Mouse (Mus musculus) kidney, adult 2 months (tissue): ENCODE results near the gene Acsf3. TPM values are rescaled to one million over a fixed set of nuclear protein-coding genes. Genes with fewer than 3 reads are reported as not detected.

ENCODE experiments used
- DNase-seq: peaks from one replicate; pipeline ENCODE4 v3.0.0; 2021
- H3K27ac ChIP-seq: fragments of 200-500 bp; 2 replicates; pipeline ENCODE4 v1.5.1; 2012; ENCODE audit warnings: low read depth, low read length, control low read depth, inconsistent platforms; ENCODE audit not compliant: insufficient read depth
- H3K27me3 ChIP-seq: fragments of 200-500 bp; replicated peaks from 2 replicates; pipeline ENCODE4 v1.6.1; 2012; ENCODE audit warnings: mild to moderate bottlenecking, moderate library complexity, low read length, inconsistent platforms; ENCODE audit not compliant: control insufficient read depth, insufficient read depth
- H3K36me3 ChIP-seq: fragments of 200-500 bp; 2 replicates; pipeline ENCODE4 v1.6.1; 2012; ENCODE audit warnings: mild to moderate bottlenecking, moderate library complexity, low read length, inconsistent platforms; ENCODE audit not compliant: control insufficient read depth, insufficient read depth
- H3K4me1 ChIP-seq: fragments of 200-500 bp; 2 replicates; pipeline ENCODE4 v1.6.1; 2011; ENCODE audit warnings: low read length; ENCODE audit not compliant: control insufficient read depth, insufficient read depth
- H3K4me3 ChIP-seq: fragments of 200-500 bp; 2 replicates; pipeline ENCODE4 v1.5.1; 2011; ENCODE audit warnings: mild to moderate bottlenecking, low read depth, low read length, control low read depth; ENCODE audit not compliant: insufficient read depth
- CTCF ChIP-seq: fragments of 200-500 bp; conservative IDR thresholded peaks from 2 replicates; pipeline ENCODE4 v1.5.1; 2011; ENCODE audit warnings: low read depth, mild to moderate bottlenecking, control low read depth, low read length, moderate library complexity, mixed read lengths; ENCODE audit not compliant: insufficient read depth, insufficient read length
- POLR2A ChIP-seq: fragments of 200-500 bp; IDR thresholded peaks from one replicate; pipeline ENCODE4 v1.6.1; 2011; ENCODE audit warnings: low read depth, low read length, control low read depth
- WGBS: fragments of 180-500 bp; shearing (Covaris S2); methylation state at CpG from one replicate; pipeline ENCODE4 v1.1.7; 2018; 5-methylcytosine and 5-hydroxymethylcytosine counted together
- polyA plus RNA-seq: library from polyadenylated mRNA; depleted of rRNA; stranded (reverse); fragments of >200 nt; gene quantifications from 2 replicates; pipeline ENCODE4 v1.2.3, GENCODE M21; 2012

Acsf3 gene
- polyA plus RNA-seq, 1 experiment, result 73.9 TPM

DNA sequence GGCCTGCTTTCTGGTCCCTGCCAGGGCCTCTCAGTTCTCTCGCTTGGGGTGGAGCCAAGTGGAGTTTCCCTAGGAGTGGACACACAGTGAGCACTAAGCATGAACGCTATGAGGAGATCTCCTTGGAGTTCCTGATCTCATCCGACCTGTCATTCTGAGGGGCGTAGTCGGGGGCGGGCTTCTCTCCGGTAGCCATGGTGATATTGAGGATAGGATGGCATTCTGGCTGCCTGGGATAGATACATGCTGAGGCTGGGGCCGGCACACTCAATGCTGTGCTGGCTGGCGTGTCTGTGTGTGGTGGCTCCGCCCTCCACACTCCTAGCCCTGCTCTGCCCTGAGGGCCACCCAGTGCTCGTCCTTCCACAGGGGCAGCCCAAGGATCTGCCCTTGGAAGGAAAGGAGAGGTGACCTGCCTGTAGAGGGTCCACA lies 78.1 kb downstream of the Acsf3 start:
- H3K27ac ChIP-seq, result no peak overlapping the region
- no peak for DNase-seq
- H3K4me1 ChIP-seq, result no peaks in the 10 kb centered on the region
- no peak for TF ChIP-seq POLR2A
- no peak for TF ChIP-seq CTCF
- H3K36me3 ChIP-seq, result no peaks in the 10 kb centered on the region
- WGBS, result 30% methylated on average over 11 of the region's 11 CpGs
- H3K27me3 ChIP-seq, result no peaks in the 10 kb centered on the region
- no peak overlapping the region for H3K4me3 ChIP-seq

- TF ChIP-seq POLR2A (no peak), CTCF (no peak)
Measured at GRCm38 (mm10) chr8:122854388-122854787, 79.1 kb downstream of the Acsf3 start.

GRCm38 (mm10) chr8:122855123-122855522 lies 79.8 kb downstream of the Acsf3 start:
- Histone ChIP-seq H3K36me3 (no peaks in the 10 kb centered on the region), H3K27me3 (no peaks in the 10 kb centered on the region), H3K4me1 (no peaks in the 10 kb centered on the region), H3K4me3 (no peak overlapping the region), H3K27ac (no peak overlapping the region)
- no peak for TF ChIP-seq POLR2A
- no peak for TF ChIP-seq CTCF
- WGBS, result 70% methylated on average over 4 of the region's 4 CpGs
- DNase-seq, result no peak

More at GRCm38 (mm10) chr8:122854388-122854787, 79.1 kb downstream of the Acsf3 start:
- WGBS, result 81% methylated on average over 7 of the region's 7 CpGs
- H3K27me3 ChIP-seq, result no peaks in the 10 kb centered on the region
- DNase-seq, result no peak
- no peak overlapping the region for H3K4me3 ChIP-seq
- H3K36me3 ChIP-seq, result no peaks in the 10 kb centered on the region
- no peak overlapping the region for H3K27ac ChIP-seq
- H3K4me1 ChIP-seq, result no peaks in the 10 kb centered on the region

DNA sequence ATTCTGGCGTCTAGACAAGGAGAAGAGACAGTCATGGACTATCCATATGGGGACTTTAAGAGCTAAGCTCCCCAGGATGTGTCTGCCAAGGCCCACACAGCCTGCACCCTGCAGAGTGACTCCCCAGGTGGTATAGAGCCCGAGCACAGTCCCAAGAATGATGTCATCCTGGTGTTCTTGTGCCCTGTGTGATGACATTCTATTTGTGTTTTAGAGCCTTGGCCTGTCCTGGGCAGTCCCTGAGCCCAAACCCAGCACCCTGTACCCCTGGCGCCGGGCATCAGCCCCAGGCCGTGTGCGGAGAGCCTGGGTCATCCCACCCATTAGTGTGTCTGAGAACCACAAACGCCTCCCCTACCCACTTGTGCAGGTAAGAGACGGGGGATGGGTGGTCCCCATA lies 81.0 kb downstream of the Acsf3 start:
- TF ChIP-seq POLR2A (no peak), CTCF (no peak)
- no peak for DNase-seq
- Histone ChIP-seq H3K4me3 (no peak overlapping the region), H3K27me3 (no peaks in the 10 kb centered on the region), H3K4me1 (no peaks in the 10 kb centered on the region), H3K27ac (no peak overlapping the region), H3K36me3 (no peaks in the 10 kb centered on the region)
- 83% methylated on average over 8 of the region's 8 CpGs for WGBS

DNA sequence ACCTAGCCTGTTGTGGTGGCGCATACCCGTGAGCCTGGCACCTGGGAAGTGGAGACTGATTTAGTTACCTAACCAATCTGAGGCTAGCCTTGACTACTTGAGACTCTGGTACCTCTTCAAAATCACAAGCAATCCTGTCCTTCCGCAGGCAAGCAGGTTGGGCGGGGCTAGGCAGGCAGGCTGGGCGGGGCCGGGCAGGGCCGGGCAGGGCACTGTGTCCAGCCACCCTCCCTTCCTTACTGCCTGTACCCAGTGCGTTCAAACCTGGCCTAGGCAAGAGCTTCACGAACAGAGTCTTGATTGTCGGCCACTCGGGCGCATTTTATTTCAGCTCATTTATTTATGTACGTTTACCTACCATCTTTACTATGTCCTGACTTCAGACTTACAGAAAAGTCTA lies 84.6 kb downstream of the Acsf3 start:
- no peaks in the 10 kb centered on the region for H3K36me3 ChIP-seq
- no peak for DNase-seq
- H3K27me3 ChIP-seq, result no peaks in the 10 kb centered on the region
- no peak overlapping the region for H3K27ac ChIP-seq
- TF ChIP-seq POLR2A (no peak), CTCF (no peak)
- H3K4me3 ChIP-seq, result no peak overlapping the region
- WGBS, result 48% methylated on average over 13 of the region's 13 CpGs
- H3K4me1 ChIP-seq, result no peaks in the 10 kb centered on the region

- Histone ChIP-seq H3K4me3 (no peak overlapping the region), H3K27ac (no peak overlapping the region), H3K36me3 (no peaks in the 10 kb centered on the region), H3K4me1 (no peaks in the 10 kb centered on the region), H3K27me3 (no peaks in the 10 kb centered on the region)
- no peak for TF ChIP-seq POLR2A
- TF ChIP-seq CTCF, result no peak
- WGBS, result 53% methylated on average over 26 of the region's 26 CpGs
- DNase-seq, result no peak
Measured at GRCm38 (mm10) chr8:122864719-122865129, 89.4 kb downstream of the Acsf3 start.

DNA sequence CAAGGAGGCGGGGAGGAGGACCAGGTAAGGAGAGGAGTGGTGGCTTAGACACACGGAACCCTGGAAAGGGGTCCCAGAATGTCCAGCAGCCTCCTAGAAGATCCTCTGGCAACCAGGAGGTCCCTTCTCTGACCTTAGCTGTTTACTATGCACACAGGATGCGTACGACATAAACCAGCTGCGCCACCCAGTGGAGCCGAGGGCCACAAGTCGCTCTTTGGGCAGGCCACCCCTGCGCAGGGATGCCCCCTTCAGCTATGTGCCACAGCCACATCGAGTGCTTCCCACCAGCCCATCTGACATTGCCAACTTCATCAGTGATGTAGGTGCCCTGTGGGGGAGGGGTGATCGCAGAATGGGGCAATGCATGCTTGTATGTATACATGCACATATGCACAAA lies 90.2 kb downstream of the Acsf3 start:
- no peaks in the 10 kb centered on the region for H3K4me1 ChIP-seq
- no peak overlapping the region for H3K4me3 ChIP-seq
- 58% methylated on average over 10 of the region's 10 CpGs for WGBS
- no peaks in the 10 kb centered on the region for H3K36me3 ChIP-seq
- H3K27ac ChIP-seq, result no peak overlapping the region
- no peaks in the 10 kb centered on the region for H3K27me3 ChIP-seq
- TF ChIP-seq CTCF (peak; percentile 46; the same call in 1 of the 2 replicates), POLR2A (no peak)
- no peak for DNase-seq
